Mouse (Mus musculus) heart, embryonic 14.5 days (tissue): ENCODE measurements around the gene Arfgef3. TPM values are rescaled to one million over a fixed set of nuclear protein-coding genes. Genes with fewer than 3 reads are reported as not detected.
A peak's percentile ranks its signal among the peaks of the same experiment; 100 is the strongest.

ENCODE experiments used
- ATAC-seq: fragments of 200-750 bp; cut with Nextera tagmentation; 2 replicates; pipeline ENCODE4 v1.8.0; 2017; ENCODE audit warnings: low read depth, moderate TSS enrichment; ENCODE audit not compliant: insufficient number of reproducible peaks, insufficient read depth, low FRiP score
- H3K27ac ChIP-seq, 2 experiments: fragments of 200-500 bp in 1 of 2; fragments of 300-500 bp in 1 of 2; sonication (generic) in 1 of 2; replicated peaks in 1 of 2; 2 replicates each; pipeline ENCODE4 v1.5.1; 2012 to 2014; ENCODE audit warnings: low read depth in 2 of 2, low read length in 2 of 2, control low read depth in 1 of 2, mild to moderate bottlenecking in 1 of 2, mixed read lengths in 1 of 2; ENCODE audit not compliant: control insufficient read depth in 1 of 2, insufficient read depth in 1 of 2
- H3K27me3 ChIP-seq: fragments of 300-500 bp; sonication (generic); 2 replicates; pipeline ENCODE4 v1.6.1; 2014; ENCODE audit warnings: mild to moderate bottlenecking, low read length, control low read depth; ENCODE audit not compliant: control insufficient read depth, insufficient read depth
- H3K36me3 ChIP-seq: fragments of 300-500 bp; sonication (generic); 2 replicates; pipeline ENCODE4 v1.6.1; 2014; ENCODE audit warnings: mild to moderate bottlenecking, control low read depth, low read length, mixed read lengths; ENCODE audit not compliant: control insufficient read depth, insufficient read depth
- H3K4me1 ChIP-seq, 2 experiments: fragments of 200-500 bp in 1 of 2; fragments of 300-500 bp in 1 of 2; sonication (generic) in 1 of 2; 2 replicates each; pipeline ENCODE4 v1.6.1; 2012 to 2014; ENCODE audit warnings: low read length in 2 of 2, control low read depth in 1 of 2, mixed read lengths in 1 of 2; ENCODE audit not compliant: control insufficient read depth in 2 of 2, insufficient read depth in 2 of 2
- H3K4me2 ChIP-seq: fragments of 300-500 bp; sonication (generic); 2 replicates; pipeline ENCODE4 v1.6.1; 2014; ENCODE audit warnings: mild to moderate bottlenecking, low read length
- H3K4me3 ChIP-seq, 2 experiments: fragments of 200-500 bp in 1 of 2; fragments of 300-500 bp in 1 of 2; sonication (generic) in 1 of 2; 2 replicates each; pipeline ENCODE4 v1.5.1; 2012 to 2014; ENCODE audit warnings: low read length in 2 of 2, mild to moderate bottlenecking in 2 of 2, control low read depth in 1 of 2, low read depth in 1 of 2, moderate library complexity in 1 of 2; ENCODE audit not compliant: control insufficient read depth in 1 of 2, insufficient read depth in 1 of 2
- H3K9ac ChIP-seq: fragments of 300-500 bp; sonication (generic); 2 replicates; pipeline ENCODE4 v1.6.1; 2014; ENCODE audit warnings: mild to moderate bottlenecking, low read length
- H3K9me3 ChIP-seq: fragments of 300-500 bp; sonication (generic); 2 replicates; pipeline ENCODE4 v1.6.1; 2016; ENCODE audit warnings: low read length, control low read depth; ENCODE audit not compliant: control insufficient read depth
- WGBS: fragments of 180-500 bp; shearing (Covaris S2); extraction: QIAGEN DNeasy Blood & Tissue Kit; methylation state at CpG from one replicate; pipeline ENCODE4 v1.1.7; 2014; 5-methylcytosine and 5-hydroxymethylcytosine counted together
- polyA plus RNA-seq: library from polyadenylated mRNA; unstranded; fragments of >200 nt; fragmentation: Nextera tagmentation; extraction: Ambion mirVana; gene quantifications from 2 replicates; pipeline ENCODE4 v1.2.1, GENCODE M21; 2014

Gene Arfgef3
- polyA plus RNA-seq, 1 experiment from 2014 or later = 0.57 TPM

DNA sequence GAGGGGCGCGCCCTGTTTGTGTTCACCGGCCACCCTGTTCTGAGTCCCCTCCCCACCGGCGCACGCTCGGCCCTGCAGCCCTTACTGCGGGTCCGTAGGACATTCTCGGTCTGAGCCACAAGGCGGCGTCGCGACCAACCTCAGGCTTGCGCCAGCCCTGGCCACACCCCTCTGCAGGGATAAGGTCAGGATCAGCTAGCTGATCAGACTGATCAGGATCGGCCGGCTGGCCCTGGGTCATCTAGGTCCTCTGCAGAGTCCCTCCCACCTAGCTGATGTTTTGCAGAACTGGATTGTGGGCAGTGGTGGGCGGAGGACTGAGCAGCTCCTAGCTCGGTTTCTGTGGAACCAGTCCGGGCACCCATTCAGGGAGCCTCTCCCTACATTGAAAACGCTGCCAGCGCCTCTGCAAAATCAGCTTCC is 197.9 kb downstream of the Arfgef3 start, which contains the start of gene Hebp2:
Hebp2 (minus strand) TSS at position 264 of the 423 bp plus-strand sequence.
- no peaks in the 10 kb centered on the region for H3K9me3 ChIP-seq
- peak; percentile 81 for ATAC-seq
- under 1% methylated on average over 22 of the region's 22 CpGs for WGBS
- peak within 1 kb of the TSS; percentile 67 to 85 for H3K4me3 ChIP-seq
- H3K27me3 ChIP-seq = no peaks in the 10 kb centered on the region
- H3K4me2 ChIP-seq = peak within 1 kb of the TSS; percentile 85
- H3K27ac ChIP-seq = no peak within 1 kb of the TSS
- peaks cover 2 to 5% of the 10 kb centered on the region in 2 experiments; a peak in 3 of 4 replicates for H3K4me1 ChIP-seq
- peak within 1 kb of the TSS; percentile 78 for H3K9ac ChIP-seq
- 0 out of 2 replicates have a peak, but pooled peaks cover 7% of the 10 kb centered on the region for H3K36me3 ChIP-seq

- Histone ChIP-seq H3K36me3 (0 out of 2 replicates have a peak, but pooled peaks cover 11% of the 10 kb centered on the region), H3K4me1 (peaks cover 2 to 5% of the 10 kb centered on the region in 2 experiments; a peak in 3 of 4 replicates), H3K27ac (no peak overlapping the region), H3K4me2 (peak overlapping the region; percentile 85), H3K9ac (peak overlapping the region; percentile 78), H3K4me3 (peak overlapping the region; percentile 67 to 85), H3K9me3 (no peaks in the 10 kb centered on the region), H3K27me3 (no peaks in the 10 kb centered on the region)
- WGBS = 6% methylated on average over 13 of the region's 13 CpGs
- ATAC-seq = no peak
Measured at GRCm38 (mm10) chr10:18545309-18545708, 198.4 kb downstream of the Arfgef3 start.

- Histone ChIP-seq H3K9ac (no peak overlapping the region), H3K4me3 (no peak overlapping the region), H3K36me3 (peaks cover 37% of the 10 kb centered on the region), H3K27me3 (no peaks in the 10 kb centered on the region), H3K9me3 (no peaks in the 10 kb centered on the region), H3K27ac (no peak overlapping the region), H3K4me1 (peaks cover 0 to 2% of the 10 kb centered on the region in 2 experiments; a peak in 1 of 4 replicates), H3K4me2 (no peak overlapping the region)
- no peak for ATAC-seq
- 90% methylated on average over 2 of the region's 2 CpGs for WGBS
Measured at GRCm38 (mm10) chr10:18536889-18537288, 206.9 kb downstream of the Arfgef3 start.

- no peak overlapping the region for H3K27ac ChIP-seq
- H3K36me3 ChIP-seq = peaks cover 53% of the 10 kb centered on the region
- WGBS = 38% methylated on average over 8 of the region's 8 CpGs
- no peaks in the 10 kb centered on the region for H3K27me3 ChIP-seq
- H3K4me3 ChIP-seq = no peak overlapping the region
- ATAC-seq = no peak
- H3K9ac ChIP-seq = no peak overlapping the region
- peaks cover 7 to 9% of the 10 kb centered on the region in 2 experiments; a peak in 2 of 4 replicates for H3K4me1 ChIP-seq
- H3K4me2 ChIP-seq = no peak overlapping the region
- no peaks in the 10 kb centered on the region for H3K9me3 ChIP-seq
Measured at GRCm38 (mm10) chr10:18532293-18532692, 211.5 kb downstream of the Arfgef3 start.

Other genes with a start within 250 kb of the Arfgef3 start
- gene Hebp2, start 197.9 kb downstream of the Arfgef3 start, polyA plus RNA-seq = 13.8 and 16.9 TPM in 2 replicates
- not detected in 2 replicates for gene Gm4922, start 42.8 kb upstream of the Arfgef3 start, polyA plus RNA-seq
- 162 and 170 TPM in 2 replicates for gene Perp, start 101.1 kb upstream of the Arfgef3 start, polyA plus RNA-seq